Mouse (Mus musculus) thymus, adult 2 months (tissue): ENCODE measurements around the gene Atp1b2. TPM values are rescaled to one million over a fixed set of nuclear protein-coding genes. Genes with fewer than 3 reads are reported as not detected.
"Not testable (repeated sequence)": the region's sequence is repeated elsewhere in the genome, so short reads cannot be mapped to it uniquely, and the experiment has no call there.

ENCODE experiments used
- DNase-seq: peaks from one replicate; pipeline ENCODE4 v3.0.0; 2021
- H3K27ac ChIP-seq: fragments of 200-500 bp; 2 replicates; pipeline ENCODE4 v1.5.1; 2012; ENCODE audit warnings: low read length, control low read depth; ENCODE audit not compliant: control insufficient read depth, insufficient read depth
- H3K27me3 ChIP-seq: fragments of 200-500 bp; 2 replicates; pipeline ENCODE4 v1.6.1; 2012; ENCODE audit warnings: mild to moderate bottlenecking, low read length, moderate library complexity, mixed read lengths; ENCODE audit not compliant: control insufficient read depth, insufficient read depth
- H3K36me3 ChIP-seq: fragments of 200-500 bp; 2 replicates; pipeline ENCODE4 v1.6.1; 2012; ENCODE audit warnings: mild to moderate bottlenecking, low read length, moderate library complexity; ENCODE audit not compliant: control insufficient read depth, insufficient read depth
- H3K4me1 ChIP-seq: fragments of 200-500 bp; replicated peaks from 2 replicates; pipeline ENCODE4 v1.6.1; 2012; ENCODE audit warnings: low read length; ENCODE audit not compliant: control insufficient read depth, insufficient read depth
- H3K4me3 ChIP-seq: fragments of 200-500 bp; 2 replicates; pipeline ENCODE4 v1.5.1; 2012; ENCODE audit warnings: mild to moderate bottlenecking, low read length, control low read depth, moderate library complexity; ENCODE audit not compliant: control insufficient read depth, insufficient read depth
- CTCF ChIP-seq: fragments of 200-500 bp; IDR thresholded peaks from 2 replicates; pipeline ENCODE4 v1.5.1; 2012; ENCODE audit warnings: mild to moderate bottlenecking, control low read depth, low read length, moderate library complexity, borderline replicate concordance; ENCODE audit not compliant: control insufficient read depth, poor library complexity, insufficient read depth; ENCODE audit errors: extremely low read depth
- POLR2A ChIP-seq: fragments of 200-500 bp; IDR thresholded peaks from 2 replicates; pipeline ENCODE4 v1.6.1; 2012; ENCODE audit warnings: mild to moderate bottlenecking, low read length, control low read depth, moderate library complexity; ENCODE audit not compliant: control insufficient read depth, poor library complexity, insufficient read depth; ENCODE audit errors: extremely low read depth
- WGBS: fragments of 180-500 bp; shearing (Covaris S2); methylation state at CpG from one replicate; pipeline ENCODE4 v1.1.7; 2018; 5-methylcytosine and 5-hydroxymethylcytosine counted together
- polyA plus RNA-seq: library from polyadenylated mRNA; depleted of rRNA; stranded (reverse); fragments of >200 nt; gene quantifications from 2 replicates; pipeline ENCODE4 v1.2.3, GENCODE M21; 2012

The Atp1b2 gene
- polyA plus RNA-seq, 1 experiment, result 4.2 TPM

DNA sequence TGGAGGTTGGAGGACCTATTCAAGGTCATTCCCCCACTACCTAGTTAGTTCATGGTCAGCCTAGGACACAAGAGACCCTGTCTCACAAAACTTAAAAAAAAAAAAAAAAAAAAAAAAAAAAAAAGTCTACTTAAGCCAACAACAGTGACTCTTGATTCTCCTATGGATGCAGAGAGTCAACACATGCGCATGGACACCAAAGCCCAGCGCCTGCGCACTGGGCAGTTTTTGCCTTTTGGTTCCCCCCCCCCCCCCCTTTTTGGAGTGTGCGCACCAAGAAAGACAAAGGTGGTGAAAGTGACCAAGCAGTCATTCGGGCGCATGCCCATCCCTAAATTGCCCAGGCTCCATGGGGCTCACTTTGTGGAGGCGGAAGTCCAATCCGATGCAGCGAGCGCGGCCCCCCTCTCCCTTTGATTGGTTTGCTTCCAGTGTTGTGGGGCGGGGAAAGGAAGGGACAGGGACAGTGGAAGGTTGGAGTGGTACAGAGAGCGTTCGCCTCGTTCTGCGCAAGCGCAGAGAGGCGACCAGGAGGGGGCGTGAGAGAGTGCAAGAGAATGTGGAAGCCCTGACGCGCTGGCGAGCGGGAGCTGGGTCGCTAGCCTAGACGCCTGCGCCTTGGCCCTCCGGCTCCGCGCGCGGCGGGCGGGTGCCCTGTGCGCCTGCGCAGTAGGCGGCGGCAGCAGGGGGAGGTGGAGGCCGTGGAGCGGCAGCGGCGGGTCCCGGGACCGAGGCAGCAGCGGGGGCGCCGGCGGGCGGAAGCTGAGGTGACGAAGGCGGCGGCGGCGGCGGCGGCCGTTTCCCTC, 26.7 kb upstream of the Atp1b2 start, which contains the start of gene Fxr2:
Gene Fxr2 (plus strand): TSS at position 707 of the 806 bp plus-strand sequence.
- TF ChIP-seq CTCF, result peak; percentile 92
- peak; percentile 81 for TF ChIP-seq POLR2A

DNA sequence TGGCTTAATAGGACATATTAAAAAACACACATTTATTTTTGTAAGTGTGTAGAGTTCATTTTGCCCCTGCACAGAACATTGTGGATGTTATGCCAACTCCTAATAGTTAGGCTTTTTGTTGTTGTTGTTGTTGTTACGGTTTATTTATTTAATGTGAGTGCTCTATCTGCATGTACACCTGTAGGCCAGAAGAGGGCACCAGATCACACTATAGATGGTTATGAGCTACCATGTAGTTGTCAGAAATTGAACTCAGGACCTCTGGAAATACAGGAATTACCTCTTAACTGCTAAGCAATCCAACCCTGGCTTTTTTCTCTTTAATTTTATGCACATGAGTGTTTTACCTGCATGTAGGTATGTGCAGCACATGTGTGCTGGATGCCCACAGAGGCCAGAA, 24.1 kb upstream of the Atp1b2 start:
- peaks cover 2% of the 10 kb centered on the region for H3K4me1 ChIP-seq
- H3K27ac ChIP-seq, result no peak overlapping the region
- 71% methylated on average over 1 of the region's 1 CpGs for whole genome bisulfite sequencing
- no peaks in the 10 kb centered on the region for H3K36me3 ChIP-seq
- H3K27me3 ChIP-seq, result no peaks in the 10 kb centered on the region
- H3K4me3 ChIP-seq, result no peak overlapping the region
- no peak for TF ChIP-seq POLR2A
- no peak for DNase-seq

More for the DNA sequence above, 26.7 kb upstream of the Atp1b2 start, which contains the start of gene Fxr2:
- peak; percentile 100 for DNase-seq
- peaks cover 2% of the 10 kb centered on the region for H3K4me1 ChIP-seq
- no peaks in the 10 kb centered on the region for H3K27me3 ChIP-seq
- peak within 1 kb of the TSS; percentile 71; the same call in 1 of the 2 replicates for H3K27ac ChIP-seq
- no peaks in the 10 kb centered on the region for H3K36me3 ChIP-seq
- H3K4me3 ChIP-seq, result peak within 1 kb of the TSS; percentile 67
- under 1% methylated on average over 45 of the region's 56 CpGs for WGBS

DNA sequence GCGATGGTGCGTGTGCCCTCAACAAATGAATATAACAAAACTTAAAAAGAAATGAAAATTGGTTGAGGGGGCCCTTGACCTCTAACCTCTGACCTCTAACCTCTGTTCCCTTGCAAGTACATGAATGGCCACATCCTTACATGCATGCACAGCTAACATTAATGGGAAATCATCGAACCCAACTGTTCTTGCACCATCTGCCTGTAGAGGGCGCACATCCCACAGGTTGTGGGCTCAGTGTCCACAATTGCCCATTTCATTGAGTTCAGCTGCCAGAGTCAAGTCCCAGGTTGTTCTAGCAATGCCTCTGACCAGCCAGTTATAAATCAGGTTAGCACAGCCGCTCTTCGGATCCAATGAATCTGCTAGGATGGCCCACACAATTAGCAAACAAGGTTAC, 22.5 kb upstream of the Atp1b2 start:
- no peak overlapping the region for H3K27ac ChIP-seq
- H3K36me3 ChIP-seq, result no peaks in the 10 kb centered on the region
- no peaks in the 10 kb centered on the region for H3K27me3 ChIP-seq
- peak; percentile 68 for DNase-seq
- H3K4me1 ChIP-seq, result no peaks in the 10 kb centered on the region
- H3K4me3 ChIP-seq, result no peak overlapping the region
- TF ChIP-seq CTCF (peak; percentile 68; the same call in 1 of the 2 replicates), POLR2A (no peak)
- 45% methylated on average over 6 of the region's 6 CpGs for WGBS

DNA sequence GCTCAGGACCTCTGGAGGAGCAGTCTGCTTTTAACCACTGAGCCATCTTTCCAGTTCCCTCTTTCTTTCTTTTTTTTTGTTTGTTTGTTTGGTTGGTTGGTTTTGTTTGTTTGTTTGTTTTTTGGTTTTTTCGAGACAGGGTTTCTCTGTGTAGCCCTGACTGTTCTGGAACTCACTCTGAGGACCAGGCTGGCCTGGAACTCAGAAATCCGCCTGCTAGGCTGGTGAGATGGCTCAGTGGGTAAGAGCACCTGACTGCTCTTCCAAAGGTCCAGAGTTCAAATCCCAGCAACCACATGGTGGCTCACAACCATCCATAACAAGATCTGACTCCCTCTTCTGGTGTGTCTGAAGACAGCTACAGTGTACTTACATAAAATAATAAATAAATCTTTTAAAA, 18.6 kb upstream of the Atp1b2 start:
- DNase-seq, H3K27ac ChIP-seq, H3K4me3 ChIP-seq, H3K36me3 ChIP-seq, H3K4me1 ChIP-seq, H3K27me3 ChIP-seq: not testable (repeated sequence)
- WGBS, result 87% methylated on average over 2 of the region's 2 CpGs

DNA sequence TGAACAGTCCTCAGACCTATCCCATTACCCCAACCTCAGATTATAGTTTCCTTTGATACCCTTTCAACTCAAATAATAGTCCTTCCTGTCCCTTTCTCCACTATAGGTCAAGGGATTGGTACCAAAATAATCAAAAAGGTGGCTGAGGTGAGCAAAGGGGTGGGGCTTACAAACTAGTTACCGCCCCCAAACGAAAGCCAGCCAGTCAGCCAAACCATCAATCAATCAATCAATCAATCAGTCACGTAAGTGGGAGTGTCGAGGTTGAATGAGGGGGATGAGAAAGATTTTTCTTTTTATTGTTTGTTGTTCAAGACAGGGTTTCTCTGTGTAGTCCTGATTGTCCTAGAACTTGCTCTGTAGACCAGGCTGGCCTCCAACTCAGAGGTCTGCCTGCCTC, 17.3 kb upstream of the Atp1b2 start:
- no peak for TF ChIP-seq POLR2A
- no peak for TF ChIP-seq CTCF
- no peaks in the 10 kb centered on the region; the same call in 1 of the 2 replicates for H3K27me3 ChIP-seq
- no peak for DNase-seq
- no peak overlapping the region for H3K4me3 ChIP-seq
- WGBS, result 89% methylated on average over 4 of the region's 4 CpGs
- no peaks in the 10 kb centered on the region for H3K36me3 ChIP-seq
- no peak overlapping the region for H3K27ac ChIP-seq
- no peaks in the 10 kb centered on the region for H3K4me1 ChIP-seq

DNA sequence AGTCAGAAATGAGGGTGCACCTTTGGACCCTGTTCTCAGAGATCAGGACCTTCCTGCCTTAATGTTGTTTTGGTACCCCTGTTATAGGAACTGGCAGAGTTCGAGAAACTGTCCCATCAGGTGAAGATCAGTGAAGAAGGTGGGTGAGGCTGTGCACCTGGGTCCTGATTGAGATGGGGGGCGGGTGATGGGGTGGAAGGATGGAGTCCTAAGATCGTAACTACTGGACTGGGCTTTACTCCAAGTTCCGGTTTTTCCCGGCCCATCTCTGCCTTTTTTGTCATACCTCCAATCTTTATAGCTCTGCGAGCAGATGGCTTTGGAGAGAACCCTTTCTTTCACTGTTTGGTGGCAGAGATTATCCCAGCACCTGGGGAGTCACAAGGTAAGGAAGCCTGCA, 16.7 kb upstream of the Atp1b2 start:
- H3K27ac ChIP-seq, result no peak overlapping the region
- 62% methylated on average over 6 of the region's 6 CpGs for WGBS
- DNase-seq, result no peak
- no peaks in the 10 kb centered on the region for H3K36me3 ChIP-seq
- H3K27me3 ChIP-seq, result no peaks in the 10 kb centered on the region; the same call in 1 of the 2 replicates
- H3K4me3 ChIP-seq, result no peak overlapping the region
- TF ChIP-seq POLR2A, result no peak
- no peak for TF ChIP-seq CTCF
- no peaks in the 10 kb centered on the region for H3K4me1 ChIP-seq

DNA sequence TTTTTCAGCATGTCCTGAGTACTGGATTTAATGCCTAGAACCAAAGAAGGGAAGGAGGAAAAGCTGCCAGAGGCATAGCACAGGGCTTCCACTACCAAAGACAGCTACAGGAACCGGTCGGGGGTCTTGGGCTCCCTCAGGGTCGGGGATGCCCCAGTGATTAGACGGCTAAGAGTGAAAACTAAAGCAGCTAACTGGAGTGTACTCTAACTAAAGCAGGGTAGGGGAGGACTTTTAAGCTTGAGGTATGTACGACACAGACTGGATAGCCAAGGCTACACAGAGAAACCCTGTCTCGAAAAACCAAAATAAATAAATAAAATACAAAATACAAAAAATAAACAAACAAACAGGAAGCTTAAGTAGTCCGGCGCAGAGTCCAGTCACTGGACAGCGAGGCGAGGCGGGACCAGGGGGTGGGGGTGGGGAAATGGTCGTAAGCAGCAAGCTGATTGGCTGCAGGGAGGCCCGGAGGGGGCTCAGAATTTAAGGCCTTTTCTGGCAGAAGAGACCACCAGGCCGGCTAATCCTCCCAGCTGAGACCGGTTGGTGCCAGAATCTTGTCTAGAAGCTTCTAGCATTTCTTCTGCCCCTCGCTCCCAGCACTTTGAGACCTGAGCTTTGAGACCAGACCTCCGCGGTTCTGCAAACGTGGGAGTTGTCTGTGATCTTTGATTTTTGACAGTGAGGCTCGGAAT, 16.0 kb upstream of the Atp1b2 start, which contains the start of gene Sat2:
Gene Sat2 (plus strand): TSS at position 454 of the 698 bp plus-strand sequence.
- Histone ChIP-seq H3K36me3 (no peaks in the 10 kb centered on the region), H3K4me3 (peak within 1 kb of the TSS; percentile 9; the same call in 1 of the 2 replicates), H3K27me3 (no peaks in the 10 kb centered on the region; the same call in 1 of the 2 replicates), H3K27ac (no peak within 1 kb of the TSS), H3K4me1 (no peaks in the 10 kb centered on the region)
- no peak for TF ChIP-seq CTCF
- no peak for TF ChIP-seq POLR2A
- WGBS, result 30% methylated on average over 20 of the region's 20 CpGs
- DNase-seq, result no peak
